Mouse (Mus musculus): ENCODE results near the gene Pou3f3. TPM values are rescaled to one million over a fixed set of nuclear protein-coding genes. Genes with fewer than 3 reads are reported as not detected.

Gene Pou3f3
- polyA plus RNA-seq, 1 experiment, result 0.07 TPM

DNA sequence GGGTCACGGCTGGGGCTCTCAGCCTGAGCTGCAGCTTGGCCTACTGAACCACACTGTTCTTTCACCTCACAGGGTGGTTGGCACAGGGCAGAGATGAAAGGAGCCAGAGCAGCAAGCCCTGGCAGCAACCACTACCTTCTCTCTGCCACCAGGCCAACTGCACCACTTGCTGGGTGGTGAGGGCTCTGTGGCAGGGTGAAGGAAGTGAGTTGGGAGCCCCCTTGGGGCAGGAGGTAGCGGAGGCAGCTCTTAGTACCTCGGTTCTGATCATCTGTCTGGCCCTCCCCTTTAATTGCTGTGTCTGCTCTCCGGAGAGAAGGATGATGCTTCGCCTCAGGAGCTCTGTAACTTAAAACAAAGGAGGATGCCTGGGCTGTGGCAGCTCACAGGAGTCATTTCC lies 23.0 kb downstream of the Pou3f3 start:
- WGBS, result 30% methylated on average over 5 of the region's 5 CpGs
- H3K4me1 ChIP-seq (ENCODE audit: control insufficient read depth, insufficient read depth, low read length), result 0 out of 2 replicates have a peak, but pooled peaks cover 3% of the 10 kb centered on the region
- TF ChIP-seq POLR2A (IDR thresholded peaks at IDR 0.05; ENCODE audit: borderline replicate concordance, extremely low read depth, low read depth, low read length), result no peak
- no peak for TF ChIP-seq CTCF (IDR thresholded peaks at IDR 0.05; ENCODE audit: insufficient read depth, low read length)
- H3K4me3 ChIP-seq (replicated peaks; ENCODE audit: extremely low read depth, low read depth, low read length), result no peak overlapping the region
- DNase-seq, result no peak

GRCm38 (mm10) chr1:42721353-42721752 lies 25.8 kb downstream of the Pou3f3 start:
- no peak for DNase-seq
- 67% methylated on average over 5 of the region's 5 CpGs for WGBS
- no peaks in the 10 kb centered on the region for H3K4me1 ChIP-seq (ENCODE audit: control insufficient read depth, insufficient read depth, low read length)
- TF ChIP-seq POLR2A (IDR thresholded peaks at IDR 0.05; ENCODE audit: borderline replicate concordance, extremely low read depth, low read depth, low read length), result no peak
- TF ChIP-seq CTCF (IDR thresholded peaks at IDR 0.05; ENCODE audit: insufficient read depth, low read length), result no peak
- H3K4me3 ChIP-seq (replicated peaks; ENCODE audit: extremely low read depth, low read depth, low read length), result no peak overlapping the region

DNA sequence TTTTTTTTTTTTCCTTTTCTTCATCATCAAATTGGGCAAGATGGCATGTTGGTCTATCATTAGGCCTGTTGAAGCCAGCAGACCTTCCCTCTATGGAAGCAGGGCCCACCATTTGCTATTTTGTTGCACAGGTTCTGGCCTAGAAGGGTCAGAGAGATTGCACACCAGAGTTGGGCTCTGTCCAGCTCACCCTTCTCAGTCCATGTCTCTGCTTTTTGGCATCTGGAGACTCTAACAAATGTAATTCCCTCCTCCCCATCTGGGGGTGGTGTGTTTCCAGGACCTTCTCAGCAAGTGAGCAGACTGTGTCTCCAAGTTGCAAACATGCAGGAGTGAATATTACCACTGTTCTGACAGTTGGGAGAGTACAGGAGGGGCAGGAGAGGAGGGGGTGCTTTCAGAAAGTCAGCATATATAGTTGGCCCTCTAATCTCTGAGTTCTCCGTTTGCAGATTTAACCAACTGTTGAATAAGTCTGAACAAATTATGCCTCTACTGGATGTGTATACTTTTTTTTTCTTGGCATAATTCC lies 28.3 kb downstream of the Pou3f3 start:
- WGBS, result 68% methylated on average over 1 of the region's 1 CpGs
- no peak for TF ChIP-seq POLR2A (IDR thresholded peaks at IDR 0.05; ENCODE audit: borderline replicate concordance, extremely low read depth, low read depth, low read length)
- TF ChIP-seq CTCF (IDR thresholded peaks at IDR 0.05; ENCODE audit: insufficient read depth, low read length), result no peak
- H3K4me1 ChIP-seq (ENCODE audit: control insufficient read depth, insufficient read depth, low read length), result no peaks in the 10 kb centered on the region
- DNase-seq, result no peak
- H3K4me3 ChIP-seq (replicated peaks; ENCODE audit: extremely low read depth, low read depth, low read length), result no peak overlapping the region

DNA sequence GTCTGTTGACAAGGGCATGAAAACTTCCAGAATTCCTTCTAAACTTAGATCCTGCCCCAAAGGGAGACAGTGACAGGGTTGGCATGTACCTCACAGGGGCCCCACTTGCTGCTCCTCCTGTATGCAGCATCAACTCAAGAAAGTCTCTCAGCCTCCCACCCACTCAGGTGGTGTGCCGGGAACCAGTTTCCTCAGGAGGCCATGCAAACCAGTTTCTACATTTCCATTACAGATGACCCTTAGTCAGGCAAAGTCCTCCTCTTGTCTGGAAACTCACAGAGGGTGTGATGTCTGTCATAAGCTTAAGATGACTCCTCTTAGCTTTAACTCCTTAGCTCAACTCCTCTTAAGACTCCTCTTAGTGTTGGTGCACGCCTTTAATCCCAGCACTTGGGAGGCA lies 29.3 kb downstream of the Pou3f3 start:
- TF ChIP-seq POLR2A (IDR thresholded peaks at IDR 0.05; ENCODE audit: borderline replicate concordance, extremely low read depth, low read depth, low read length) (no peak), CTCF (IDR thresholded peaks at IDR 0.05; ENCODE audit: insufficient read depth, low read length) (no peak)
- 90% methylated on average over 2 of the region's 2 CpGs for WGBS
- Histone ChIP-seq H3K4me3 (replicated peaks; ENCODE audit: extremely low read depth, low read depth, low read length) (no peak overlapping the region), H3K4me1 (ENCODE audit: control insufficient read depth, insufficient read depth, low read length) (no peaks in the 10 kb centered on the region)
- DNase-seq, result no peak

GRCm38 (mm10) chr1:42727161-42727560 lies 31.6 kb downstream of the Pou3f3 start:
- WGBS, result 78% methylated on average over 5 of the region's 5 CpGs
- TF ChIP-seq CTCF (IDR thresholded peaks at IDR 0.05; ENCODE audit: insufficient read depth, low read length) (no peak), POLR2A (IDR thresholded peaks at IDR 0.05; ENCODE audit: borderline replicate concordance, extremely low read depth, low read depth, low read length) (no peak)
- no peak for DNase-seq
- H3K4me1 ChIP-seq (ENCODE audit: control insufficient read depth, insufficient read depth, low read length), result no peaks in the 10 kb centered on the region
- H3K4me3 ChIP-seq (replicated peaks; ENCODE audit: extremely low read depth, low read depth, low read length), result no peak overlapping the region

DNA sequence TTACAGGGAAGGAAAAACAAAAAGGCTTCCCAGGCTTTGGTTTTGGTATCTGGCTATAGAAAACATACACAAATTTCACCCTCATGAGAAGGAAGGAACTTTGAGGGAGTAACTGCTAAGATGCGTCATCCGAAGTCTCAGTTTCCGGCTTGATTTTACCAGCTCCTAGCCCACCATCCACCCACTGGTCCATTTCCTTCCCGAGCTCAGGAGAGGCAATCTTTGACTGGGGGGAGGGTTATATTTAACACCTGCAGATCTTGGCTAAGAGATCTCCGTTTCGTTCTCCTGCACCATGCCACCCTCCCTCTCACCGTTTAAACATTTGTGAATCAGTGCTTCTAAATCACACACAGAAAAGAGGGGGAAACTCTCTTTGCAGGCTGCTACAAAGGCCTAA lies 32.1 kb downstream of the Pou3f3 start:
- Histone ChIP-seq H3K4me3 (replicated peaks; ENCODE audit: extremely low read depth, low read depth, low read length) (no peak overlapping the region), H3K4me1 (ENCODE audit: control insufficient read depth, insufficient read depth, low read length) (no peaks in the 10 kb centered on the region)
- WGBS, result 68% methylated on average over 7 of the region's 7 CpGs
- DNase-seq, result no peak
- TF ChIP-seq POLR2A (IDR thresholded peaks at IDR 0.05; ENCODE audit: borderline replicate concordance, extremely low read depth, low read depth, low read length) (no peak), CTCF (IDR thresholded peaks at IDR 0.05; ENCODE audit: insufficient read depth, low read length) (no peak)

DNA sequence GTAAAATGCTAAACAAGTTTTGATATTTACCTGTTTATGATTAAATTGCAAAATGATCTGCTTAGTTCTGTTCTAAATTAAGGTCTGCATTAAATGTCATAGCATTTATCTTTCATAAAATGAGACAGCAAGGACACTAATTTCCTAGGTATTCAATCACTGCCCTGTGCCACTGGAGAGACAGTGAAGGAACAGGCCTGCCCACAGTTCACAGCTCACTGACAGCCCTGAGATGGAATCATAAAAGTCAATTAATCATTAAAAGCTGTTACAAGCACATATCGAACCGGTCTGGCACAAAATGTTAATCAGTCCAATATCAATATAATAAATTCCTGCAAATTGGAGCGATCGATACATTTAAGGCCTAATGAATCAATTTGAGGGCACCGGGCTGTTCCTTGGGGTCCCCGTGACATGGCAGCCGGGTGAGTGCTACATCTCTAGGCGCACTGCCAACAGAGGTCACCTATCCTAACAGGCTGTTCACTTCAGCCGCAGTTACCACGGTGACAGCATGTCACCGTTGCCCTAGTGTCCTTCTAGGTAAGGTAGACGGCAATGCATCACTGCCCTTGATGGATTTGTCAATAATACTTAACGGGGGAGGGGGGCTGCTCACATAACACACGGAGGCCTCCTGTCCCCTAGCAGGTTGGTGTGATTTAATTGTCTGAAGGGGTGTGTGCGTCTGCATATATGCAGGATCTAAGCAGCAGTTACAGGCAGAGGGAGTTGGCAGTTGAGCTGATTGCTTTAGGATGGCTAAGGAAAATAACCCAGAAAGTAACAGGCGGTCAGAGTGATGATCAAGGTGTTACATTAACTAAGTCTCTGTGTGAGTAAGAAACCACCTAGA lies 46.0 kb downstream of the Pou3f3 start:
- no peak for DNase-seq
- 58% methylated on average over 16 of the region's 16 CpGs for WGBS
- no peak for TF ChIP-seq POLR2A (IDR thresholded peaks at IDR 0.05; ENCODE audit: borderline replicate concordance, extremely low read depth, low read depth, low read length)
- no peak for TF ChIP-seq CTCF (IDR thresholded peaks at IDR 0.05; ENCODE audit: insufficient read depth, low read length)
- Histone ChIP-seq H3K4me1 (ENCODE audit: control insufficient read depth, insufficient read depth, low read length) (no peaks in the 10 kb centered on the region), H3K4me3 (replicated peaks; ENCODE audit: extremely low read depth, low read depth, low read length) (no peak overlapping the region)

- H3K4me3 ChIP-seq (replicated peaks; ENCODE audit: extremely low read depth, low read depth, low read length), result no peak overlapping the region
- WGBS, result 68% methylated on average over 4 of the region's 4 CpGs
- no peaks in the 10 kb centered on the region for H3K4me1 ChIP-seq (ENCODE audit: control insufficient read depth, insufficient read depth, low read length)
- no peak for DNase-seq
- TF ChIP-seq CTCF (IDR thresholded peaks at IDR 0.05; ENCODE audit: insufficient read depth, low read length), result no peak
- no peak for TF ChIP-seq POLR2A (IDR thresholded peaks at IDR 0.05; ENCODE audit: borderline replicate concordance, extremely low read depth, low read depth, low read length)
Measured at GRCm38 (mm10) chr1:42742242-42742560, 46.6 kb downstream of the Pou3f3 start.

DNA sequence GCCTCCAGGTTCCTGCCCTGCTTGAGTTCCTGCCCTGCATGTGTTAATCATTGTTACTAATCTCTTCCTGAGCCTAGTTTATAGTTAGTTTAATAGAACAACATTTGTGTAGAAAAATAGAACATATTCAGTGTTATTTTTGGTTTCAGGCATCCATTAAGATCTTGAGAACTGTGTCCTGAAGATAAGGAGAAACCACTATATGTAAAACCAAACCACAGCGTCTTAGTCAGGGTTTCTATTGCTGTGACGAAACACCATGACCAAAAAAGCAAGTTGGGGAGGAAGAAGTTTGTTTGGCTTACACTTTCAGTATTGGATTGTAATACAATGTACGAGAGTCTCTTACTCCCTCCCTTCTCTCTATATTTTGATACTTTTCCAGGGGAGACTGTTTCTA lies 49.5 kb downstream of the Pou3f3 start:
- TF ChIP-seq CTCF (IDR thresholded peaks at IDR 0.05; ENCODE audit: insufficient read depth, low read length), result no peak
- Histone ChIP-seq H3K4me3 (replicated peaks; ENCODE audit: extremely low read depth, low read depth, low read length) (no peak overlapping the region), H3K4me1 (ENCODE audit: control insufficient read depth, insufficient read depth, low read length) (no peaks in the 10 kb centered on the region)
- DNase-seq, result no peak
- WGBS, result 53% methylated on average over 3 of the region's 3 CpGs

All from lung, adult 2 months (tissue).